Mouse (Mus musculus) G1E (cell line): ENCODE results near the gene Fbxl19.

Experiments
- CTCF ChIP-seq: IDR thresholded peaks from 2 replicates; pipeline ENCODE4 v1.5.1; 2012; ENCODE audit warnings: low read depth, low read length, inconsistent platforms, mixed read lengths
- GATA1 ChIP-seq: IDR thresholded peaks from 2 replicates; pipeline ENCODE4 v1.6.1; 2012; ENCODE audit warnings: borderline replicate concordance, low read length, inconsistent platforms, mixed read lengths
- GATA2 ChIP-seq: IDR thresholded peaks from 2 replicates; pipeline ENCODE4 v1.6.1; 2012; ENCODE audit warnings: low read depth, low read length, inconsistent platforms, borderline replicate concordance
- POLR2AphosphoS5 ChIP-seq: IDR thresholded peaks from 2 replicates; pipeline ENCODE4 v1.6.1; 2012; ENCODE audit warnings: low read depth, low read length, inconsistent platforms; ENCODE audit not compliant: insufficient replicate concordance
- TAL1 ChIP-seq: conservative IDR thresholded peaks from 2 replicates; pipeline ENCODE4 v1.6.1; 2012; ENCODE audit warnings: low read depth, low read length, inconsistent platforms, mixed read lengths

DNA sequence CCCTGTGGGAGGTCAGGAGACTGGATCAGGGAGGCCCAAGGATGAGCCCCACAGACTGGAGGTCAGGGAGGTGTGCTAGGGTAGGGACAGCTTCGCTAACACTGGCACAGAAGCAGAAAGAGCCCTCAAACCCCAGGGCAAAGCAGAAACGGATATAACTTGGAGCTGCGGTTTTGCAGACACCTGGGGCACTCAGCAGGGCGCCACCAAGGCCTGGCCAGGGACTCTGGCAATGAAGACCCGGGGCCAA is 36.5 kb upstream of the Fbxl19 start:
- no peak for TF ChIP-seq CTCF
- no peak for TF ChIP-seq GATA2
- TF ChIP-seq TAL1: no peak
- no peak for TF ChIP-seq POLR2AphosphoS5
- TF ChIP-seq GATA1: no peak
